Mouse (Mus musculus): ENCODE results near the gene Gm34302.
A peak's percentile ranks its signal among the peaks of the same experiment; 100 is the strongest.

Gene Gm34302

GRCm38 (mm10) chr3:63483726-63484125 lies at the start of gene Gm34302:
Gene Gm34302 (minus strand): TSS chr3:63483879.
- DNase-seq (ENCODE audit: low read depth, low spot score): no peak

GRCm38 (mm10) chr3:63531847-63532246 lies 48.2 kb upstream of the Gm34302 start:
- DNase-seq (ENCODE audit: low read depth, low spot score): no peak

- no peak for DNase-seq (ENCODE audit: low read depth, low spot score)
These were observed 34.0 kb upstream of the Gm34302 start for GRCm38 (mm10) chr3:63517681-63518080.

GRCm38 (mm10) chr3:63516279-63516678 lies 32.6 kb upstream of the Gm34302 start:
- peak; percentile 1 for DNase-seq (ENCODE audit: low read depth, low spot score)

- no peak for DNase-seq (ENCODE audit: low read depth, low spot score)
These were observed 27.6 kb upstream of the Gm34302 start for GRCm38 (mm10) chr3:63511316-63511715.

- no peak for DNase-seq (ENCODE audit: low read depth, low spot score)
These were observed 25.8 kb upstream of the Gm34302 start for GRCm38 (mm10) chr3:63509484-63509883.

GRCm38 (mm10) chr3:63508924-63509323 lies 25.2 kb upstream of the Gm34302 start:
- no peak for DNase-seq (ENCODE audit: low read depth, low spot score)

GRCm38 (mm10) chr3:63504433-63504832 lies 20.8 kb upstream of the Gm34302 start:
- no peak for DNase-seq (ENCODE audit: low read depth, low spot score)

- no peak for DNase-seq (ENCODE audit: low read depth, low spot score)
These were observed 11.1 kb upstream of the Gm34302 start for GRCm38 (mm10) chr3:63494625-63495382.

GRCm38 (mm10) chr3:63493563-63493962 lies 9.9 kb upstream of the Gm34302 start:
- no peak for DNase-seq (ENCODE audit: low read depth, low spot score)

- no peak for DNase-seq (ENCODE audit: low read depth, low spot score)
These were observed 43.1 kb downstream of the Gm34302 start for GRCm38 (mm10) chr3:63440426-63441125.

- no peak for DNase-seq (ENCODE audit: low read depth, low spot score)
These were observed 43.9 kb downstream of the Gm34302 start for GRCm38 (mm10) chr3:63439738-63440137.

GRCm38 (mm10) chr3:63438898-63439297 lies 44.8 kb downstream of the Gm34302 start:
- DNase-seq (ENCODE audit: low read depth, low spot score): no peak
